Comparison of ENCODE assay signal across 18 mouse cellular contexts in genomic region chr9:107112056-107112455, GRCm38 (mm10).
"Had no signal": no experiment of that assay in that cellular context is flagged by ENCODE, and none has a peak within 500 bp of the region (broad histone marks: within the 10 kb centered on the region; RNA-seq: fewer than 3 reads in every experiment).

No protein-coding gene starts in this region.

- H3K9me3 ChIP-seq: limb, embryonic 12.5 days; limb, embryonic 15.5 days; lung, embryonic 15.5 days; stomach, embryonic 15.5 days had no signal

- H3K4me1 ChIP-seq: limb, embryonic 12.5 days; limb, embryonic 15.5 days; lung, embryonic 15.5 days; stomach, embryonic 15.5 days had no signal

- H3K27ac ChIP-seq: kidney, postnatal 0 days; left cerebral cortex, adult 2 months; limb, embryonic 12.5 days; limb, embryonic 15.5 days; liver, embryonic 14.5 days; lung, embryonic 15.5 days; stomach, embryonic 15.5 days had no signal

- H3K4me2 ChIP-seq: limb, embryonic 12.5 days; limb, embryonic 15.5 days; liver, embryonic 11.5 days; lung, embryonic 15.5 days; midbrain, embryonic 11.5 days; stomach, embryonic 15.5 days had no signal

- H3K36me3 ChIP-seq: limb, embryonic 12.5 days; limb, embryonic 15.5 days; lung, embryonic 15.5 days; stomach, embryonic 15.5 days had no signal

- H3K27me3 ChIP-seq: limb, embryonic 12.5 days; limb, embryonic 15.5 days; lung, embryonic 15.5 days; stomach, embryonic 15.5 days had no signal

- DNase-seq: kidney, postnatal 36 days; layer of hippocampus, postnatal 36 days; left cerebral cortex, postnatal 4 days; liver, postnatal 0 days; lung, postnatal 14 days; lung, postnatal 4 days; right cerebral cortex, postnatal 25 days; spleen, adult 18-20 months; thymus, postnatal 25 days had no signal

- H3K9ac ChIP-seq: limb, embryonic 12.5 days; limb, embryonic 15.5 days; liver, embryonic 14.5 days; liver, postnatal 0 days; lung, embryonic 15.5 days; stomach, embryonic 15.5 days had no signal

- ATAC-seq: liver, postnatal 0 days had no signal

- H3K4me3 ChIP-seq: left cerebral cortex, adult 2 months; limb, embryonic 12.5 days; limb, embryonic 15.5 days; lung, embryonic 15.5 days; stomach, embryonic 15.5 days had no signal
